Mouse (Mus musculus): Measurements from ENCODE around the gene Galntl6.

DNA sequence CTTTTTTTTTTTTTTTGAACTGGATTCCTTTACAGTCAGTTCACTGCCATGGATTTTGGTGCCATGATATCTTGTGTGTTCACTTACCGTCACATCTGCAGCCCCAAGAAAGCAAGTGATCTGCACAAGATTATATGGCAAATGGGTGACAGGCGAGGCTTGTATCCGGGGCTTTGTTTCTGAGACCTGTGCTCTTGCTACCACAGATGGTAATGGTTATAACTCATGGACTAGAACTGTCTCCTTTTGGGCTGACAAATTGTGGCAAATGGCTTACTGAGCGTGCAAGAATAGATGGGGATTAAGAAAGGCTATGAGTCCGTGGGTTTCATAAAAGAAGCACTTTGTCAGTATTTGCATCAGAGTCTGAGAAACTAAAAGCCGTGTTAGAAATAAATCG is 1096.4 kb downstream of the Galntl6 start:
- TF ChIP-seq POLR2A (IDR thresholded peaks at IDR 0.05; ENCODE audit: extremely low read depth, insufficient read depth, low read length) (no peak), CTCF (IDR thresholded peaks at IDR 0.05; ENCODE audit: extremely low read depth, insufficient read depth, low read length) (no peak)
